Mouse (Mus musculus): Measurements from ENCODE around the gene Fam102b. TPM values are rescaled to one million over a fixed set of nuclear protein-coding genes. Genes with fewer than 3 reads are reported as not detected.

Fam102b gene
- polyA plus RNA-seq, 1 experiment, result 3.7 TPM

DNA sequence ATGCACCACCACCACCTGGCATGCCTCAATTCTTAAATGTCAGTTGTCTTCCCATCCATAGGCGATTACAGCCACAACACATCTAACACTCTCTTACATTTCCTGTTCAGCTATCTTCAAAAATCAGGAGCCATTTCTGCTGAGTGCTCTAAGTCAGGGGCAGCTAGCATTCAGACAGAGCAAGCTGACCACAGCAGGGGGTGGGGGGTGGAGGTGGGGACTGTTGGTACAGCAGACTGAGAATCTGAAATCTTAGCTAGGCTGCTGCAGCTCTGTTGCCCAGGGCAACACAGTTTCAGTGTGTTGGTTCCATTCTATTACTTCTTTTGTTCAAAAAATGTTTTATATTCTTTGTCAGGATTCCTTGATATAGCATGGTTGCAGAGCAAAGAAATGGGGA lies 40.9 kb downstream of the Fam102b start:
- no peak for TF ChIP-seq POLR2A (IDR thresholded peaks at IDR 0.05; ENCODE audit: borderline replicate concordance, control insufficient read depth, low read depth, low read length)
- WGBS, result 52% methylated on average over 1 of the region's 1 CpGs
- Histone ChIP-seq H3K4me1 (ENCODE audit: control insufficient read depth, insufficient read depth, low read length) (no peaks in the 10 kb centered on the region; the same call in 1 of the 2 replicates), H3K4me3 (replicated peaks; ENCODE audit: control insufficient read depth, low read depth, low read length) (no peak overlapping the region), H3K27ac (ENCODE audit: control insufficient read depth, insufficient read depth, low read depth, low read length, poor library complexity) (no peak overlapping the region)

DNA sequence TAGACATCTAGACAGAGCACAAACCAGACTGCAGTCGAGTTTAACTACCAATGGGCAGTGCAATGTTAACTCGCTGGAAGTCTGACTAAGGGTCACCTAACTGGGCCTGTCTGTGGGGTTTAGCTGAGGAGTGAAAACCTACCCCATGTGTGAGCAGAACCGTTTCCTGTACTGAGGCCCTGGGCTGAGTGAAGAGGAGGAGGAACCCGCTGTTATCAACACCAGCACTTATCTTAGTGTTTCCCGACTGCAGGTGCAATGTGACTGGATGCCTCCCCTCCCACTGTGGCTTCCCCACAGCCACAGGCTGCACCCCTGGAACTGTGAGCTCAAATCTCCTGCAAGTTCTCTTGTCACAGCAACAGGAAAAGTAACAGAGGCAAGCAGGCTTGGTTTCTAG lies 43.4 kb downstream of the Fam102b start:
- 36% methylated on average over 5 of the region's 5 CpGs for WGBS
- Histone ChIP-seq H3K27ac (ENCODE audit: control insufficient read depth, insufficient read depth, low read depth, low read length, poor library complexity) (no peak overlapping the region), H3K4me3 (replicated peaks; ENCODE audit: control insufficient read depth, low read depth, low read length) (no peak overlapping the region), H3K4me1 (ENCODE audit: control insufficient read depth, insufficient read depth, low read length) (no peaks in the 10 kb centered on the region; the same call in 1 of the 2 replicates)
- TF ChIP-seq POLR2A (IDR thresholded peaks at IDR 0.05; ENCODE audit: borderline replicate concordance, control insufficient read depth, low read depth, low read length) (no peak), CTCF (IDR thresholded peaks at IDR 0.05; ENCODE audit: control insufficient read depth, insufficient read depth, low read length) (no peak)

DNA sequence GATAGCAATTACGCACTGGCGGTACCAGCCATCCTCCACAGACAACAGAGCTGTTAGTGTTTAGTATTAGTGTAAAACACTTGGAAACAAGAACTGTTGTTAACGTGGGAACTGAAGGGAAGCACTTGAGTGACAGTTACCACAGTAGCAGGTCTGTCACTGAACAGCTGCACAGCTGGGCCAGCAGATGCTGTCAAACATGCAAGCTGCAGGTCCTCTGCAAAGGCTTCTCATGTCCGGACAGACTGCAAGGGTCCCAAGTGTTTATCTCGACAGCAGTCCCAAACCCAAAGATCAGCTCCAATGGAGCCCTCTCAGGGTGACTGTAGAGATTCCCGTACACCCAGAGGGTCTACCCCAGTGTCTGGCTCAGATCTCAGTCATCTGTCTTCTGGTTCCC lies 45.5 kb downstream of the Fam102b start:
- 68% methylated on average over 6 of the region's 6 CpGs for WGBS
- Histone ChIP-seq H3K4me3 (replicated peaks; ENCODE audit: control insufficient read depth, low read depth, low read length) (no peak overlapping the region), H3K27ac (ENCODE audit: control insufficient read depth, insufficient read depth, low read depth, low read length, poor library complexity) (no peak overlapping the region), H3K4me1 (ENCODE audit: control insufficient read depth, insufficient read depth, low read length) (no peaks in the 10 kb centered on the region)
- TF ChIP-seq POLR2A (IDR thresholded peaks at IDR 0.05; ENCODE audit: borderline replicate concordance, control insufficient read depth, low read depth, low read length) (no peak), CTCF (IDR thresholded peaks at IDR 0.05; ENCODE audit: control insufficient read depth, insufficient read depth, low read length) (no peak)

DNA sequence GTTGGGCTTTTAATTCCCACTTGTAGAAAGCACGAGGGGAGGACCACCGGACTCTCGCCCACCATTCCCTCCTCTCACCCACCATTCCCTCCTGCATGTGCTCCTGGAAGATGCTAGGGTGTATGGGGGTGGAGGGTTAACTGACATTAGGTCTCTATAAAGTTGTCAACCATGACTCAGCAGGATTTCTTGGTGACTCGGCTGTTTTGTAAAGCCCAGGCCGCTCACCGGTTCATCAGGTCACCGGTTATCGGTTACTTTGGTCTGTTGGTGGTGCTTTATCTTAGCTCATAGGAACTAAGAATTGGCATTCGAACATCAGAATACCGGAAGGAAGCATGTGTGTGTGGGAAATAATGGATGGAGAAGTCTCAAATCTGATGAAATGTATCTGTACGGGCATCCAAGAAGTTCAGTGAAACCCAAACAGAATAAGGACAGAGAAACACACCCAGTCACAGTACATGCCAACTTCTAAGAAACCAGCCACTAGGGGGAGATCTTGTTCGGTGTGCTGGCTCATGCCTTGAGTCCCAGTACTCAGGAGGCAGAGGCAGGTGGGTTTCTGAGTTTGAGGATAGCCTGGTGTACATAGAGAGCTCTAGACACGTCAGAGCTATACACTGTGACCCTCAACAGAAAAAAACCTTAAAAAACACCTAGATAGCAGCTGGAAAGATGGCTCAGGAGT lies 49.9 kb downstream of the Fam102b start:
- no peaks in the 10 kb centered on the region for H3K4me1 ChIP-seq (ENCODE audit: control insufficient read depth, insufficient read depth, low read length)
- no peak overlapping the region for H3K27ac ChIP-seq (ENCODE audit: control insufficient read depth, insufficient read depth, low read depth, low read length, poor library complexity)
- 85% methylated on average over 13 of the region's 13 CpGs for WGBS
- no peak overlapping the region for H3K4me3 ChIP-seq (replicated peaks; ENCODE audit: control insufficient read depth, low read depth, low read length)
- TF ChIP-seq POLR2A (IDR thresholded peaks at IDR 0.05; ENCODE audit: borderline replicate concordance, control insufficient read depth, low read depth, low read length) (no peak), CTCF (IDR thresholded peaks at IDR 0.05; ENCODE audit: control insufficient read depth, insufficient read depth, low read length) (peak; percentile 63)

DNA sequence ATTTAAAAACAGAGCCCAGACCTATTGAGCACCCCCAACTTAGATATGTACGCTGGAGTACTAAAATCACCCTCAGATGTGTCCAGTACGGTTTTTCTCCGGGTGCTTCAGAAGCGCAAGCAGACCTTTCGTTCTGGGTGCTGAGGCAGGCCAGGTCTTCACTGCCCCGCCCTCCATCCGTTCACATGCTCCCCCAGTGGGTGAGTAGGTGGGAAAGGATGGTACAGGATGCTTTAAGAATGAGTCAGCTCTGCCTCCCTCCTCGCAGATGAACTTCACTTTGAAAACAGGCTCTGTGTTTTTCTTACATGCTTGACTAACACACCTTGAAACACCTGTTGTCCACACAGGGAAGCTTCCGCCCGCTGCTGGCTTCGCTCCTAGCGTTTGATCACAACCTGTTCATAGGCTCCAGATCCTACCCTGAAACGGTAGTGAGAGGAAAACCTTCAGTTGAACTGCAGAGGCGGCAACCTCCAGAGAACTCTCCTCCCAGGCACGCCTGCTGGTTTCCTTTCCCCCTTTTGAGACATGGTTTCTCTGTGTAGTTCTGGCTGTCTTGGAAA lies 52.4 kb downstream of the Fam102b start:
- no peak overlapping the region for H3K27ac ChIP-seq (ENCODE audit: control insufficient read depth, insufficient read depth, low read depth, low read length, poor library complexity)
- WGBS, result 89% methylated on average over 15 of the region's 15 CpGs

DNA sequence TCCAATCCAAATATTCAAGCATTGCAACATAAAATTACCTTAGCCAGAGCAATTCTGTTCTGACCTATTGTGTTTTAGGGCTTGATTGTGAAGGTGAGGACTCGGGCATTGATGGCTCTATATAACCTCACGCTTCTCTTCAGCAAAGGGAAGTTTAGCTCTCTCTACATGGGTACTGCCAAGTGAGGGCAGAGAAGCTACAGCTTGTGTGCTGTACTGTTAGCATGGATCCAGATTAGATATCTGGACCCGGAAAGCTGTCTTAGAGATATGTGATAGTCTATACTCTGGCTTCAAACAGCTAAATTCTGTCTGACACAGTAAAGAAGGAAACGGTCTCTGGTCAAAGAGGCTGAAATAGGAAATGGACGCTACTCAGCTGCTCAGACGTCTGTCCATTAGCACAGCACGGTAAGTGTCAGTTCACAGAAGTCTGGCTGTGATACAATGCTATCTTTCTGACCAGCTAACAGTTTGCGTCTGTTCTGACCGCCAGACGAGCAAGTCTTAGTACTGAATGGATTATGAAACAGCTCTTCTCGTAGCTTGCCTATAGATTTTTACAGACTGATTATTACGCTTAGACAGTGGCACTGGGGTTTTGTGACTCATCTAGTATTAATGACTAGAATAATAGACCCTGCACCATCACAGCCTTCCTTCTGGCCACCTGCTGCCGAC lies 53.3 kb downstream of the Fam102b start:
- Histone ChIP-seq H3K27ac (ENCODE audit: control insufficient read depth, insufficient read depth, low read depth, low read length, poor library complexity) (no peak overlapping the region), H3K4me3 (replicated peaks; ENCODE audit: control insufficient read depth, low read depth, low read length) (no peak overlapping the region), H3K4me1 (ENCODE audit: control insufficient read depth, insufficient read depth, low read length) (no peaks in the 10 kb centered on the region)
- TF ChIP-seq POLR2A (IDR thresholded peaks at IDR 0.05; ENCODE audit: borderline replicate concordance, control insufficient read depth, low read depth, low read length) (no peak), CTCF (IDR thresholded peaks at IDR 0.05; ENCODE audit: control insufficient read depth, insufficient read depth, low read length) (no peak)
- 71% methylated on average over 13 of the region's 13 CpGs for WGBS

More for the DNA sequence above, 52.4 kb downstream of the Fam102b start:
- H3K4me3 ChIP-seq (replicated peaks; ENCODE audit: control insufficient read depth, low read depth, low read length), result no peak overlapping the region
- no peaks in the 10 kb centered on the region for H3K4me1 ChIP-seq (ENCODE audit: control insufficient read depth, insufficient read depth, low read length)
- TF ChIP-seq POLR2A (IDR thresholded peaks at IDR 0.05; ENCODE audit: borderline replicate concordance, control insufficient read depth, low read depth, low read length) (no peak), CTCF (IDR thresholded peaks at IDR 0.05; ENCODE audit: control insufficient read depth, insufficient read depth, low read length) (no peak)

DNA sequence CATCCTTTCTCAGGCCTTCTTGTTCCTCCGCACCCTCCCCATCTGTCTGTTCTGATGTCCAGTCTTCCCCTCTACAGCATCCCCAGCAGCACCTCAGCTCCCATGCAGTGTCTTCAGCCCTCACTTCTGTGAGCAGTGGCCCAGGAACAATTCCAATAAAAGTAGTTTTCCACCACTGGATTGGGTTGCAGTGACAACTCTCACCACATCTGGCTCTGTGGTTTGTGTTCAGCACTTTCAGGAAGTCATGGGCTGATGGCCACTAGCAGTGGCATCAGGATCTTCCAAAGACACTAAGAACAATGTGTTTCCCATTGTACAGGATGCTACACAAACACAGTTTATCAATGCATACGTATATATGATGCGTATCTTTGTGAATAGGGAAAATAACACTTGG lies 61.4 kb downstream of the Fam102b start:
- WGBS, result 76% methylated on average over 3 of the region's 3 CpGs
- TF ChIP-seq POLR2A (IDR thresholded peaks at IDR 0.05; ENCODE audit: borderline replicate concordance, control insufficient read depth, low read depth, low read length) (no peak), CTCF (IDR thresholded peaks at IDR 0.05; ENCODE audit: control insufficient read depth, insufficient read depth, low read length) (no peak)
- Histone ChIP-seq H3K4me3 (replicated peaks; ENCODE audit: control insufficient read depth, low read depth, low read length) (no peak overlapping the region), H3K4me1 (ENCODE audit: control insufficient read depth, insufficient read depth, low read length) (no peaks in the 10 kb centered on the region; the same call in 1 of the 2 replicates), H3K27ac (ENCODE audit: control insufficient read depth, insufficient read depth, low read depth, low read length, poor library complexity) (no peak overlapping the region)

DNA sequence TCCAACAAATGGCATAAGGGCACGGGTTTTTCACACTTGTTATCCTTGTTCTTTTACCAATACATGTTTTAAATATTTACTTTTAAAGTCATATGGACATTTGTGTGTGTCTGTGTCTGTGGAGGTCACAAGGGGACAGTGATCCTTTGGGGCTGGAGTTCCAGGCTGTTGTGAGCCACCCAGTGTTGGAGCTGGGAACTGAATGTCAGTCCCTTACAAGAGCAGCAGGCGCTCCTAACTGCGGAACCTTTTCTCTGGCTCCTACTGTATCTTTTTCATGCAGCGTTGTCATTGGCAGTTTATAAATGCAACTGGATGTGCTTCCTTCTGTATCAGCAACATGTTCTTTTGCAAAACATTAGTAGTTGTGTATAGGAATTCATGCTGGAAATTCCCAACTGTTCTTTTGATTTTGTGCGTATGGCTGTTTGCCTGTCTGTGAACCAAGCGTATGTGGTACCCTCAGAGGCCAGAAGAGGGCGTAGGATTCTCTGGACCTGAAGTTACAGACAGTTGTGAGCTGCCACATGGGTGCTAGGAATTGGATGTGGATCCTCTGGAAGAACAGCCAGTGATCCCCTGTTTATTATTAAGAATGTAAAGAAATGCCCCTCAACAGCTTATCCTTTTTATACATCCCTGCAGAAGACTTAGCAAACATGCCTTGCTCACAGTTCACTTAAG lies 62.9 kb downstream of the Fam102b start:
- no peak for TF ChIP-seq CTCF (IDR thresholded peaks at IDR 0.05; ENCODE audit: control insufficient read depth, insufficient read depth, low read length)
- no peak for TF ChIP-seq POLR2A (IDR thresholded peaks at IDR 0.05; ENCODE audit: borderline replicate concordance, control insufficient read depth, low read depth, low read length)
- no peak overlapping the region for H3K27ac ChIP-seq (ENCODE audit: control insufficient read depth, insufficient read depth, low read depth, low read length, poor library complexity)
- 89% methylated on average over 7 of the region's 7 CpGs for WGBS
- no peak overlapping the region for H3K4me3 ChIP-seq (replicated peaks; ENCODE audit: control insufficient read depth, low read depth, low read length)
- H3K4me1 ChIP-seq (ENCODE audit: control insufficient read depth, insufficient read depth, low read length), result no peaks in the 10 kb centered on the region; the same call in 1 of the 2 replicates
